Mouse (Mus musculus) embryonic facial prominence, embryonic 11.5 days (tissue): ENCODE data around the gene Zkscan1. TPM values are rescaled to one million over a fixed set of nuclear protein-coding genes. Genes with fewer than 3 reads are reported as not detected.
"Not testable (repeated sequence)": the region's sequence is repeated elsewhere in the genome, so short reads cannot be mapped to it uniquely, and the experiment has no call there.

Experiments used
- ATAC-seq: fragments of 200-750 bp; cut with Nextera tagmentation; replicated peaks from 2 replicates; pipeline ENCODE4 v1.8.0; 2017; ENCODE audit warnings: low read depth; ENCODE audit not compliant: insufficient number of reproducible peaks, low FRiP score, low TSS enrichment
- DNase-seq: peaks from one replicate; pipeline ENCODE4 v3.0.0-alpha.2; 2015; ENCODE audit warnings: low spot score
- H3K27ac ChIP-seq: fragments of 300-500 bp; sonication (generic); replicated peaks from 2 replicates; pipeline ENCODE4 v1.5.1; 2014; ENCODE audit warnings: mild to moderate bottlenecking, low read depth, low read length, control low read depth
- H3K27me3 ChIP-seq: fragments of 300-500 bp; sonication (generic); 2 replicates; pipeline ENCODE4 v1.6.1; 2014; ENCODE audit warnings: mild to moderate bottlenecking, low read length, moderate library complexity, mixed read lengths; ENCODE audit not compliant: control insufficient read depth, insufficient read depth
- H3K36me3 ChIP-seq: fragments of 300-500 bp; sonication (generic); replicated peaks from 2 replicates; pipeline ENCODE4 v1.6.1; 2014; ENCODE audit warnings: low read depth, mild to moderate bottlenecking, low read length, moderate library complexity, mixed read lengths; ENCODE audit not compliant: control insufficient read depth, insufficient read depth
- H3K4me1 ChIP-seq: fragments of 300-500 bp; sonication (generic); 2 replicates; pipeline ENCODE4 v1.6.1; 2014; ENCODE audit warnings: low read length, mixed read lengths; ENCODE audit not compliant: control insufficient read depth, insufficient read depth
- H3K4me2 ChIP-seq: fragments of 300-500 bp; sonication (generic); 2 replicates; pipeline ENCODE4 v1.6.1; 2014; ENCODE audit warnings: low read depth, mild to moderate bottlenecking, control low read depth, low read length, moderate library complexity
- H3K4me3 ChIP-seq: fragments of 300-500 bp; sonication (generic); 2 replicates; pipeline ENCODE4 v1.5.1; 2014; ENCODE audit warnings: low read depth, low read length, control low read depth
- H3K9ac ChIP-seq: fragments of 300-500 bp; sonication (generic); replicated peaks from 2 replicates; pipeline ENCODE4 v1.6.1; 2014; ENCODE audit warnings: mild to moderate bottlenecking, control low read depth, low read length
- H3K9me3 ChIP-seq: fragments of 300-500 bp; sonication (generic); replicated peaks from 2 replicates; pipeline ENCODE4 v1.6.1; 2016; ENCODE audit warnings: mild to moderate bottlenecking, low read length, inconsistent platforms, mixed read lengths; ENCODE audit not compliant: control insufficient read depth
- WGBS: fragments of 180-500 bp; shearing (Covaris S2); extraction: QIAGEN DNeasy Blood & Tissue Kit; methylation state at CpG from one replicate; pipeline ENCODE4 v1.1.7; 2014; 5-methylcytosine and 5-hydroxymethylcytosine counted together
- polyA plus RNA-seq: library from polyadenylated mRNA; unstranded; fragments of >200 nt; fragmentation: Nextera tagmentation; extraction: Ambion mirVana; gene quantifications from 2 replicates; pipeline ENCODE4 v1.2.1, GENCODE M21; 2014

Zkscan1 gene
- polyA plus RNA-seq, 1 experiment from 2014 or later: 40.1 TPM

- no peak overlapping the region for H3K9ac ChIP-seq
- no peak overlapping the region for H3K27ac ChIP-seq
- no peak overlapping the region for H3K4me2 ChIP-seq
- DNase-seq (no peak), ATAC-seq (no peak)
- peaks cover 9% of the 10 kb centered on the region for H3K36me3 ChIP-seq
- H3K4me3 ChIP-seq: no peak overlapping the region
- H3K9me3 ChIP-seq: no peaks in the 10 kb centered on the region
- no peaks in the 10 kb centered on the region for H3K27me3 ChIP-seq
- H3K4me1 ChIP-seq: no peaks in the 10 kb centered on the region
- 98% methylated on average over 4 of the region's 4 CpGs for WGBS
Observed at GRCm38 (mm10) chr5:138092771-138093170, 7.9 kb downstream of the Zkscan1 start.

GRCm38 (mm10) chr5:138094474-138094873 is 9.6 kb downstream of the Zkscan1 start:
- no peaks in the 10 kb centered on the region for H3K27me3 ChIP-seq
- ATAC-seq (no peak), DNase-seq (no peak)
- no peak overlapping the region for H3K27ac ChIP-seq
- H3K4me2 ChIP-seq: no peak overlapping the region
- 94% methylated on average over 6 of the region's 6 CpGs for WGBS
- H3K9ac ChIP-seq: no peak overlapping the region
- H3K36me3 ChIP-seq: peaks cover 18% of the 10 kb centered on the region
- H3K4me3 ChIP-seq: no peak overlapping the region
- no peaks in the 10 kb centered on the region for H3K9me3 ChIP-seq
- no peaks in the 10 kb centered on the region for H3K4me1 ChIP-seq

GRCm38 (mm10) chr5:138104976-138105375 is 20.1 kb downstream of the Zkscan1 start:
- no peak for DNase-seq
- ATAC-seq: no peak
- WGBS: 91% methylated on average over 2 of the region's 2 CpGs
- no peak overlapping the region for H3K9ac ChIP-seq
- no peaks in the 10 kb centered on the region for H3K27me3 ChIP-seq
- H3K4me1 ChIP-seq: no peaks in the 10 kb centered on the region
- no peak overlapping the region for H3K4me2 ChIP-seq
- no peaks in the 10 kb centered on the region for H3K9me3 ChIP-seq
- H3K27ac ChIP-seq: no peak overlapping the region
- H3K36me3 ChIP-seq: peaks cover 9% of the 10 kb centered on the region
- H3K4me3 ChIP-seq: no peak overlapping the region

GRCm38 (mm10) chr5:138107130-138107529 is 22.2 kb downstream of the Zkscan1 start:
- no peak for ATAC-seq
- H3K4me3 ChIP-seq: no peak overlapping the region

GRCm38 (mm10) chr5:138109847-138110396 is 25.0 kb downstream of the Zkscan1 start:
- not testable (repeated sequence) for ATAC-seq, H3K9me3 ChIP-seq, DNase-seq, H3K4me1 ChIP-seq, H3K27ac ChIP-seq, H3K4me3 ChIP-seq, H3K27me3 ChIP-seq, H3K4me2 ChIP-seq, H3K36me3 ChIP-seq, H3K9ac ChIP-seq
- 67% methylated on average over 4 of the region's 4 CpGs for WGBS

More at GRCm38 (mm10) chr5:138107130-138107529, 22.2 kb downstream of the Zkscan1 start:
- WGBS: 58% methylated on average over 3 of the region's 3 CpGs
- Histone ChIP-seq H3K9ac (no peak overlapping the region), H3K36me3 (peaks cover 6% of the 10 kb centered on the region), H3K4me1 (no peaks in the 10 kb centered on the region), H3K27ac (no peak overlapping the region), H3K4me2 (no peak overlapping the region), H3K27me3 (no peaks in the 10 kb centered on the region), H3K9me3 (no peaks in the 10 kb centered on the region)
- no peak for DNase-seq

- peak within 1 kb of the TSS; percentile 86 for H3K27ac ChIP-seq
- no peaks in the 10 kb centered on the region for H3K9me3 ChIP-seq
- H3K36me3 ChIP-seq: no peaks in the 10 kb centered on the region
- DNase-seq (peak; percentile 95), ATAC-seq (peak; percentile 95)
- H3K4me3 ChIP-seq: peak within 1 kb of the TSS; percentile 69
- H3K4me2 ChIP-seq: peak within 1 kb of the TSS; percentile 59
- no peaks in the 10 kb centered on the region for H3K4me1 ChIP-seq
- peak within 1 kb of the TSS; percentile 81 for H3K9ac ChIP-seq
- H3K27me3 ChIP-seq: no peaks in the 10 kb centered on the region
- WGBS: 8% methylated on average over 38 of the region's 38 CpGs
Observed at GRCm38 (mm10) chr5:138116255-138117198, 31.6 kb downstream of the Zkscan1 start, which contains the start of gene Zscan21. TSS of gene Zscan21 (plus strand) at chr5:138116903.

- H3K9ac ChIP-seq: peak overlapping the region; percentile 81
- no peaks in the 10 kb centered on the region for H3K9me3 ChIP-seq
- 7% methylated on average over 16 of the region's 16 CpGs for WGBS
- H3K27ac ChIP-seq: peak overlapping the region; percentile 86
- no peaks in the 10 kb centered on the region for H3K27me3 ChIP-seq
- no peaks in the 10 kb centered on the region for H3K36me3 ChIP-seq
- peak overlapping the region; percentile 59 for H3K4me2 ChIP-seq
- DNase-seq (peak; percentile 15), ATAC-seq (0 out of 2 replicates have a peak, but pooled peaks have one; percentile 20)
- no peaks in the 10 kb centered on the region for H3K4me1 ChIP-seq
- H3K4me3 ChIP-seq: peak overlapping the region; percentile 69
Observed at GRCm38 (mm10) chr5:138117199-138118015, 32.5 kb downstream of the Zkscan1 start.
